Mouse (Mus musculus): ENCODE results near the gene Rnf144b.

DNA sequence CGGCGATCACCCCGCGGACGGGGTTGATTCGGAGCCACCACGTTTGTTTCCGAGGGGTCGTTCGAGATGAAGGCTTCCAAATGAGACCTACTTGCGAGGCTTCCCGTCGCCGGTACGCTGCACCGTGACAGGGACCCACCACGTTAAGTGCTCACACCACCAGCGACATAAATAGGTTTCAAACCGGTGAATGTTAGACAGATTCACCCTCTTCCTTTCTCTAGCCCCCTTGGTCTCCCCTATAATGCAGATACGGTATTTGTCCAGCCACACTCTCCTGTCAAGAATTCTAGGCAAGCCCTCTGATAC is 15.9 kb upstream of the Rnf144b start:
- no peak for TF ChIP-seq MAX (IDR thresholded peaks at IDR 0.05; ENCODE audit: low read depth)
- no peak for TF ChIP-seq USF1 (IDR thresholded peaks at IDR 0.05; ENCODE audit: low read depth)
- no peak for TF ChIP-seq CEBPB (IDR thresholded peaks at IDR 0.05; ENCODE audit: insufficient read depth, poor library complexity, severe bottlenecking)
- no peak for TF ChIP-seq POLR2A (IDR thresholded peaks at IDR 0.05; ENCODE audit: insufficient read length, low read depth)
- TF ChIP-seq POLR2AphosphoS2 (IDR thresholded peaks at IDR 0.05; ENCODE audit: insufficient read length, low read depth) = no peak
- no peak for TF ChIP-seq E2F4 (IDR thresholded peaks at IDR 0.05; ENCODE audit: insufficient read depth)
- no peak for TF ChIP-seq TCF3 (IDR thresholded peaks at IDR 0.05; ENCODE audit: insufficient read length, low read depth)
- TF ChIP-seq TCF12 (IDR thresholded peaks at IDR 0.05; ENCODE audit: insufficient read depth, poor library complexity, severe bottlenecking) = no peak
- TF ChIP-seq REST (IDR thresholded peaks at IDR 0.05; ENCODE audit: insufficient read depth, insufficient read length) = no peak
- no peak for TF ChIP-seq SRF (IDR thresholded peaks at IDR 0.05; ENCODE audit: control insufficient read depth, insufficient read length, low read depth)
- TF ChIP-seq MYOG (IDR thresholded peaks at IDR 0.05; ENCODE audit: control insufficient read depth in 1 of 3, insufficient read depth in 1 of 3, insufficient read length in 2 of 3, low read depth in 2 of 3) = no peak
- no peak for TF ChIP-seq MYOD1 (IDR thresholded peaks at IDR 0.05; ENCODE audit: control insufficient read depth in 1 of 3, insufficient read length in 2 of 3, low read depth in 2 of 3)
